Mouse (Mus musculus) heart, postnatal 0 days (tissue): Measurements from ENCODE around the gene Tbc1d16. TPM values are rescaled to one million over a fixed set of nuclear protein-coding genes. Genes with fewer than 3 reads are reported as not detected.
A peak's percentile ranks its signal among the peaks of the same experiment; 100 is the strongest.
"Not testable (repeated sequence)": the region's sequence is repeated elsewhere in the genome, so short reads cannot be mapped to it uniquely, and the experiment has no call there.

Experiments used
- ATAC-seq: fragments of 200-750 bp; cut with Nextera tagmentation; 2 replicates; pipeline ENCODE4 v1.8.0; 2017; ENCODE audit warnings: low read depth, moderate number of reproducible peaks, moderate library complexity; ENCODE audit not compliant: insufficient read depth
- DNase-seq: peaks from one replicate; pipeline ENCODE4 v3.0.0-alpha.2; 2016; ENCODE audit warnings: low spot score
- H3K27ac ChIP-seq: fragments of 300-500 bp; sonication (generic); 2 replicates; pipeline ENCODE4 v1.5.1; 2014; ENCODE audit warnings: low read depth, mild to moderate bottlenecking
- H3K27me3 ChIP-seq: fragments of 300-500 bp; sonication (generic); 2 replicates; pipeline ENCODE4 v1.6.1; 2014; ENCODE audit warnings: low read length, mixed read lengths; ENCODE audit not compliant: control insufficient read depth, insufficient read depth
- H3K36me3 ChIP-seq: fragments of 300-500 bp; sonication (generic); replicated peaks from 2 replicates; pipeline ENCODE4 v1.6.1; 2014; ENCODE audit warnings: low read length, mixed read lengths; ENCODE audit not compliant: control insufficient read depth, insufficient read depth
- H3K4me1 ChIP-seq: fragments of 300-500 bp; sonication (generic); 2 replicates; pipeline ENCODE4 v1.6.1; 2014; ENCODE audit warnings: antibody characterized with exemption; ENCODE audit not compliant: control insufficient read depth, insufficient read depth
- H3K4me2 ChIP-seq: fragments of 300-500 bp; sonication (generic); 2 replicates; pipeline ENCODE4 v1.6.1; 2014; ENCODE audit warnings: low read depth, mild to moderate bottlenecking, low read length, moderate library complexity
- H3K4me3 ChIP-seq: fragments of 300-500 bp; sonication (generic); 2 replicates; pipeline ENCODE4 v1.5.1; 2014; ENCODE audit warnings: low read depth, low read length
- H3K9ac ChIP-seq: fragments of 300-500 bp; sonication (generic); replicated peaks from 2 replicates; pipeline ENCODE4 v1.6.1; 2014; ENCODE audit warnings: low read depth, low read length, mixed read lengths
- H3K9me3 ChIP-seq: fragments of 300-500 bp; sonication (generic); replicated peaks from 2 replicates; pipeline ENCODE4 v1.6.1; 2016; ENCODE audit warnings: low read length; ENCODE audit not compliant: control insufficient read depth
- CTCF ChIP-seq: IDR thresholded peaks from 2 replicates; pipeline ENCODE4 v1.5.1; 2016; ENCODE audit warnings: antibody characterized with exemption, control low read depth, low read depth
- EP300 ChIP-seq: IDR thresholded peaks from 2 replicates; pipeline ENCODE4 v1.6.1; 2016; ENCODE audit warnings: antibody characterized with exemption, low read depth
- WGBS: fragments of 180-500 bp; shearing (Covaris S2); extraction: QIAGEN DNeasy Blood & Tissue Kit; methylation state at CpG from one replicate; pipeline ENCODE4 v1.1.7; 2014; 5-methylcytosine and 5-hydroxymethylcytosine counted together
- microRNA-seq: library from miRNA; unstranded; fragments of <30 nt; microRNA quantifications from one replicate; pipeline ENCODE4, GENCODE M21; 2016
- polyA plus RNA-seq: library from polyadenylated mRNA; unstranded; fragments of >200 nt; fragmentation: Nextera tagmentation; extraction: Ambion mirVana; gene quantifications from 2 replicates; pipeline ENCODE4 v1.2.1, GENCODE M21; 2015
- total RNA-seq: library from RNA; depleted of rRNA; stranded (reverse); fragments of >200 nt; gene quantifications from 2 replicates; pipeline ENCODE4 v1.2.3, GENCODE M21; 2014; ENCODE audit warnings: low replicate concordance; rRNA removed

The Tbc1d16 gene
- total and polyA plus RNA-seq, 2 experiments from 2014 or later = 12.9 to 50.8 TPM

GRCm38 (mm10) chr11:119105071-119105609, 123.2 kb downstream of the Tbc1d16 start:
- WGBS = 58% methylated on average over 7 of the region's 7 CpGs
- H3K27ac ChIP-seq = no peak overlapping the region
- no peak for TF ChIP-seq EP300
- TF ChIP-seq CTCF = no peak
- H3K4me2 ChIP-seq = peak overlapping the region; percentile 19; the same call in 1 of the 2 replicates
- peaks cover 10% of the 10 kb centered on the region; the same call in 1 of the 2 replicates for H3K4me1 ChIP-seq
- no peaks in the 10 kb centered on the region for H3K36me3 ChIP-seq
- H3K9me3 ChIP-seq = no peaks in the 10 kb centered on the region
- H3K9ac ChIP-seq = no peak overlapping the region
- ATAC-seq = no peak
- no peak overlapping the region for H3K4me3 ChIP-seq
- H3K27me3 ChIP-seq = no peaks in the 10 kb centered on the region
- DNase-seq = no peak

GRCm38 (mm10) chr11:119103991-119104390, 124.3 kb downstream of the Tbc1d16 start:
- Histone ChIP-seq H3K36me3 (no peaks in the 10 kb centered on the region), H3K4me3 (no peak overlapping the region), H3K9ac (no peak overlapping the region), H3K27ac (no peak overlapping the region), H3K9me3 (no peaks in the 10 kb centered on the region), H3K4me2 (no peak overlapping the region), H3K4me1 (peaks cover 10% of the 10 kb centered on the region; the same call in 1 of the 2 replicates), H3K27me3 (no peaks in the 10 kb centered on the region)
- ATAC-seq = no peak
- WGBS = 85% methylated on average over 3 of the region's 3 CpGs
- TF ChIP-seq EP300 (no peak), CTCF (no peak)
- DNase-seq = no peak

- DNase-seq, H3K36me3 ChIP-seq, H3K27ac ChIP-seq, ATAC-seq, H3K9me3 ChIP-seq, H3K4me1 ChIP-seq, H3K4me2 ChIP-seq, H3K27me3 ChIP-seq, H3K9ac ChIP-seq, H3K4me3 ChIP-seq: not testable (repeated sequence)
- 70% methylated on average over 4 of the region's 4 CpGs for WGBS
Observed at GRCm38 (mm10) chr11:119100355-119100754, 127.9 kb downstream of the Tbc1d16 start.

GRCm38 (mm10) chr11:119098202-119098601, 130.1 kb downstream of the Tbc1d16 start:
- no peak overlapping the region for H3K9ac ChIP-seq
- H3K4me1 ChIP-seq = no peaks in the 10 kb centered on the region
- DNase-seq = no peak
- H3K4me3 ChIP-seq = no peak overlapping the region
- no peaks in the 10 kb centered on the region for H3K9me3 ChIP-seq
- no peak for ATAC-seq
- H3K27me3 ChIP-seq = no peaks in the 10 kb centered on the region
- no peak overlapping the region for H3K27ac ChIP-seq
- TF ChIP-seq EP300 (no peak), CTCF (no peak)
- no peak overlapping the region for H3K4me2 ChIP-seq
- WGBS = 66% methylated on average over 4 of the region's 4 CpGs
- no peaks in the 10 kb centered on the region for H3K36me3 ChIP-seq

GRCm38 (mm10) chr11:119095441-119095840, 132.9 kb downstream of the Tbc1d16 start:
- Histone ChIP-seq H3K27ac (no peak overlapping the region), H3K4me2 (no peak overlapping the region), H3K9ac (no peak overlapping the region), H3K27me3 (peaks cover under 1% of the 10 kb centered on the region; the same call in 1 of the 2 replicates), H3K9me3 (no peaks in the 10 kb centered on the region), H3K4me1 (0 out of 2 replicates have a peak, but pooled peaks cover 3% of the 10 kb centered on the region), H3K36me3 (no peaks in the 10 kb centered on the region), H3K4me3 (no peak overlapping the region)
- no peak for ATAC-seq
- DNase-seq = no peak
- no peak for TF ChIP-seq EP300
- TF ChIP-seq CTCF = no peak
- WGBS = 42% methylated on average over 3 of the region's 3 CpGs

- no peak for DNase-seq
- Histone ChIP-seq H3K27me3 (peaks cover 22% of the 10 kb centered on the region), H3K36me3 (no peaks in the 10 kb centered on the region), H3K4me2 (no peak overlapping the region), H3K27ac (no peak overlapping the region), H3K9me3 (no peaks in the 10 kb centered on the region), H3K4me3 (no peak overlapping the region), H3K4me1 (peaks cover 14% of the 10 kb centered on the region), H3K9ac (no peak overlapping the region)
- no peak for ATAC-seq
- WGBS = 67% methylated on average over 1 of the region's 1 CpGs
- TF ChIP-seq EP300 (no peak), CTCF (no peak)
Observed at GRCm38 (mm10) chr11:119093322-119093721, 135.0 kb downstream of the Tbc1d16 start.

Small RNAs within 50 kb of the gene (microRNA-seq; reads per million reads assigned to microRNA genes)
- gene Mir6934 = 3.0 reads per million, percentile 15 among the genes with 10 or more reads in this experiment

Other genes starting within 250 kb of the Tbc1d16 start
- not detected in 2 replicates for gene Enpp7, start 240.3 kb downstream of the Tbc1d16 start, total RNA-seq
- gene Enpp7, start 240.3 kb downstream of the Tbc1d16 start, polyA plus RNA-seq = not detected in 2 replicates
- gene Cbx2, start 205.5 kb downstream of the Tbc1d16 start, total RNA-seq = 1.8 and 13.0 TPM in 2 replicates
- 5.7 and 5.8 TPM in 2 replicates for gene Cbx2, start 205.5 kb downstream of the Tbc1d16 start, polyA plus RNA-seq
- gene Cbx8, start 187.5 kb downstream of the Tbc1d16 start, total RNA-seq = 1.6 and 3.2 TPM in 2 replicates
- 5.1 and 7.0 TPM in 2 replicates for gene Cbx8, start 187.5 kb downstream of the Tbc1d16 start, polyA plus RNA-seq
- 12.1 and 23.1 TPM in 2 replicates for gene Cbx4, start 142.3 kb downstream of the Tbc1d16 start, total RNA-seq
- gene Cbx4, start 142.3 kb downstream of the Tbc1d16 start, polyA plus RNA-seq = 6.8 and 8.2 TPM in 2 replicates
- gene Ccdc40, start 73 bp upstream of the Tbc1d16 start, total RNA-seq = 0.39 TPM in 1 of 2 replicates, not detected in the other
- 0.62 and 0.68 TPM in 2 replicates for gene Ccdc40, start 73 bp upstream of the Tbc1d16 start, polyA plus RNA-seq
- gene Gaa, start 39.4 kb upstream of the Tbc1d16 start, total RNA-seq = 91.1 and 158 TPM in 2 replicates
- gene Gaa, start 39.4 kb upstream of the Tbc1d16 start, polyA plus RNA-seq = 51.8 and 56.3 TPM in 2 replicates
- 156 and 157 TPM in 2 replicates for gene Eif4a3, start 71.6 kb upstream of the Tbc1d16 start, total RNA-seq
- 197 and 212 TPM in 2 replicates for gene Eif4a3, start 71.6 kb upstream of the Tbc1d16 start, polyA plus RNA-seq
- gene Card14, start 79.3 kb upstream of the Tbc1d16 start, total RNA-seq = 0.66 and 1.2 TPM in 2 replicates
- 0.41 and 0.48 TPM in 2 replicates for gene Card14, start 79.3 kb upstream of the Tbc1d16 start, polyA plus RNA-seq
- gene Sgsh, start 127.0 kb upstream of the Tbc1d16 start, total RNA-seq = 3.1 and 14.8 TPM in 2 replicates
- gene Sgsh, start 127.0 kb upstream of the Tbc1d16 start, polyA plus RNA-seq = 4.7 and 6.5 TPM in 2 replicates
- 4.0 and 4.4 TPM in 2 replicates for gene Slc26a11, start 127.1 kb upstream of the Tbc1d16 start, total RNA-seq
- 5.2 and 7.0 TPM in 2 replicates for gene Slc26a11, start 127.1 kb upstream of the Tbc1d16 start, polyA plus RNA-seq
- gene Rnf213, start 164.6 kb upstream of the Tbc1d16 start, total RNA-seq = 36.7 and 45.4 TPM in 2 replicates
- gene Rnf213, start 164.6 kb upstream of the Tbc1d16 start, polyA plus RNA-seq = 3.4 and 4.5 TPM in 2 replicates